ENCODE assay signal across 8 mouse cellular contexts in the genomic region with DNA sequence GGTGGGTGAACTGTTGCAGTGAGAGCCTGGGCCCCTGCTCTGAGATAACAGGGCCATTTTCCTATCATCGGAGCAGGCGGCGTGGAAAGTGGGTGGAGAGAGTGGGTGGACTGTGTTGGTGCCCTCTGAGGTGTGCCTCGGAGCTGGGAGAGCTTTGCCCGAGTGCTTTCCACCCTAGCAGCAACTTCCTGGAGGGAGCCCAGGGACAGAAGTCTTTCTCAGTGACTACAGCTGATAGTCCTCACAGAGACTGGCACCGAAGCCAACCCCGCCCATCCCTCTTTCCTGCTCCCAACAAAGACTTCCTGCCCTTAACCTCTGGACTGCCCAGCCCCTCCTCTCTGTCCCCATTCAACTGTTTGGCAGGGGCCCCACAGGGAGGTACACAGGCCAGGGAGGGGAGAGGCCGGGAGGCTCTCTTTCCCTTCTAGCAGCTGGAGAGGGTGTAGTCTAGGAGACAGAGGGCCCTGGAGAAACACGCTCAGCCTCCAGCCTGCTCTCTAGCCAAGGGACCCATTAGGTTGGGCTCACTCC. TPM values are rescaled to one million over a fixed set of nuclear protein-coding genes. Genes with fewer than 3 reads are reported as not detected.
DNase-seq lines count a peak whose midpoint lies in the region; ATAC-seq and TF ChIP-seq lines count a peak whose summit lies in the region.

No protein-coding gene starts in this region.

- peaks cover 22% of the 10 kb centered on the region for H3K4me1 ChIP-seq in intestine, embryonic 14.5 days (replicated peaks; ENCODE audit: control insufficient read depth, insufficient read depth, low read length)
- H3K4me1 ChIP-seq in midbrain, embryonic 10.5 days: peaks cover 94% of the 10 kb centered on the region
- H3K4me1 ChIP-seq in small intestine, adult 2 months (ENCODE audit: control insufficient read depth, insufficient read depth, insufficient read length, low read length): peaks cover 25% of the 10 kb centered on the region

- intact Hi-C loops in gastrocnemius, postnatal 36 days (cut with DNase I): loop anchor here (5.0 kb wide), 1 partner anchor 33 kb away; the partner anchor contains the start of genes Caskin2 and Tsen54
- intact Hi-C loops in left cerebral cortex, postnatal 36 days (cut with DNase I): loop anchor here (2.0 kb wide), 1 partner anchor 56 kb away; no protein-coding TSS in a partner anchor

- peak; percentile 96 for DNase-seq in adipocyte (ENCODE audit: low spot score)
- peak; percentile 79 for DNase-seq in embryo, embryonic 10 days (ENCODE audit: low spot score)
- DNase-seq in gastrocnemius, postnatal 36 days: peak; percentile 76 to 84
- peak; percentile 82 for DNase-seq in intestine, embryonic 14.5 days (ENCODE audit: low spot score)
- peak; percentile 40 to 48 for DNase-seq in left cerebral cortex, postnatal 36 days (ENCODE audit: low spot score in 2 of 2)
- peak; percentile 90 for DNase-seq in midbrain, embryonic 10.5 days (ENCODE audit: low spot score)
- no peak for DNase-seq in cerebellum, adult 9-10 months

- ATAC-seq in intestine, embryonic 14.5 days (replicated peaks; ENCODE audit: low FRiP score, low TSS enrichment, low read depth): peak; percentile 84

- 0 out of 2 replicates have a peak overlapping the region, but pooled peaks have one; percentile 5 for H3K9ac ChIP-seq in intestine, embryonic 14.5 days (ENCODE audit: low read length)

- H3K36me3 ChIP-seq in intestine, embryonic 14.5 days (ENCODE audit: control insufficient read depth, insufficient read depth, low read length): no peaks in the 10 kb centered on the region
- H3K36me3 ChIP-seq in midbrain, embryonic 10.5 days: peaks cover 6% of the 10 kb centered on the region; the same call in 1 of the 2 replicates
- H3K36me3 ChIP-seq in small intestine, adult 2 months (ENCODE audit: control insufficient read depth, insufficient read depth, low read length): no peaks in the 10 kb centered on the region

- H3K27me3 ChIP-seq in intestine, embryonic 14.5 days (replicated peaks; ENCODE audit: control insufficient read depth, insufficient read depth, low read length): no peaks in the 10 kb centered on the region
- 0 out of 2 replicates have a peak, but pooled peaks cover 12% of the 10 kb centered on the region for H3K27me3 ChIP-seq in midbrain, embryonic 10.5 days (ENCODE audit: low read depth, poor library complexity, severe bottlenecking)
- H3K27me3 ChIP-seq in small intestine, adult 2 months (ENCODE audit: control insufficient read depth, insufficient read depth, low read length): no peaks in the 10 kb centered on the region

- H3K4me2 ChIP-seq in intestine, embryonic 14.5 days (ENCODE audit: low read length): peak overlapping the region; percentile 35

- H3K9me3 ChIP-seq in intestine, embryonic 14.5 days (ENCODE audit: control insufficient read depth, low read length): no peaks in the 10 kb centered on the region
- H3K9me3 ChIP-seq in midbrain, embryonic 10.5 days (replicated peaks): no peaks in the 10 kb centered on the region

- TF ChIP-seq CTCF in small intestine, adult 2 months (IDR thresholded peaks at IDR 0.05; ENCODE audit: extremely low read depth, insufficient read length, insufficient replicate concordance, low read depth, low read length): no peak

- peak; percentile 39; the same call in 1 of the 2 replicates for TF ChIP-seq POLR2A in small intestine, adult 2 months (IDR thresholded peaks at IDR 0.05; ENCODE audit: low read depth, low read length)

- no peak overlapping the region for H3K4me3 ChIP-seq in intestine, embryonic 14.5 days (ENCODE audit: low read depth, low read length)
- peak overlapping the region; percentile 48 for H3K4me3 ChIP-seq in midbrain, embryonic 10.5 days
- H3K4me3 ChIP-seq in small intestine, adult 2 months (ENCODE audit: low read depth, low read length): no peak overlapping the region

- H3K27ac ChIP-seq in intestine, embryonic 14.5 days (ENCODE audit: low read depth): peak overlapping the region; percentile 84
- H3K27ac ChIP-seq in midbrain, embryonic 10.5 days (replicated peaks): peak overlapping the region; percentile 92
- peak overlapping the region; percentile 99 for H3K27ac ChIP-seq in small intestine, adult 2 months (ENCODE audit: insufficient read depth, low read depth, low read length)

- WGBS in intestine, embryonic 14.5 days: 9% methylated on average over 9 of the region's 9 CpGs
- WGBS in midbrain, embryonic 10.5 days: 7% methylated on average over 9 of the region's 9 CpGs
- 11% methylated on average over 9 of the region's 9 CpGs for WGBS in small intestine, adult 2 months

RNA-seq across cellular contexts. Expression of gene Tmem94, which starts 13.9 kb away (rescaled TPM):
- total RNA-seq in gastrocnemius, postnatal 36 days (2021): 10 to 100 TPM; 73.1 to 79.5 TPM
- 14.6 and 15.7 TPM in 2 replicates for polyA plus RNA-seq in intestine, embryonic 14.5 days (2014; fragmentation: Nextera tagmentation; extraction: Ambion mirVana)
- 10 to 100 TPM; 54.9 to 69.9 TPM for total RNA-seq in left cerebral cortex, postnatal 36 days (2021)
- 39.6 and 45.2 TPM in 2 replicates for polyA plus RNA-seq in midbrain, embryonic 10.5 days (2016; fragmentation: Nextera tagmentation; extraction: Ambion mirVana)
- 48.2 and 132 TPM in 2 replicates for polyA plus RNA-seq in small intestine, adult 2 months (2012; rRNA removed)

RNA-seq across cellular contexts. Expression of gene Caskin2, which starts 34.3 kb away (rescaled TPM):
- total RNA-seq in gastrocnemius, postnatal 36 days (2021): 10 to 100 TPM; 12.6 to 13.3 TPM
- 14.9 and 15.3 TPM in 2 replicates for polyA plus RNA-seq in intestine, embryonic 14.5 days (2014; fragmentation: Nextera tagmentation; extraction: Ambion mirVana)
- 10 to 100 TPM; 19.1 to 19.9 TPM for total RNA-seq in left cerebral cortex, postnatal 36 days (2021)
- polyA plus RNA-seq in midbrain, embryonic 10.5 days (2016; fragmentation: Nextera tagmentation; extraction: Ambion mirVana): 17.5 and 18.6 TPM in 2 replicates
- polyA plus RNA-seq in small intestine, adult 2 months (2012; rRNA removed): 26.1 and 52.6 TPM in 2 replicates

RNA-seq across cellular contexts. Expression of gene Tsen54, which starts 35.4 kb away (rescaled TPM):
- total RNA-seq in gastrocnemius, postnatal 36 days (2021): 1 to 10 TPM; 4.6 to 6.0 TPM
- 29.5 and 30.7 TPM in 2 replicates for polyA plus RNA-seq in intestine, embryonic 14.5 days (2014; fragmentation: Nextera tagmentation; extraction: Ambion mirVana)
- 10 to 100 TPM; 10.6 to 16.0 TPM for total RNA-seq in left cerebral cortex, postnatal 36 days (2021)
- polyA plus RNA-seq in midbrain, embryonic 10.5 days (2016; fragmentation: Nextera tagmentation; extraction: Ambion mirVana): 35.3 and 39.7 TPM in 2 replicates
- 24.3 and 40.8 TPM in 2 replicates for polyA plus RNA-seq in small intestine, adult 2 months (2012; rRNA removed)

RNA-seq across cellular contexts. Expression of gene Llgl2, which starts 44.7 kb away (rescaled TPM):
- 1 to 10 TPM; 6.5 to 9.9 TPM for total RNA-seq in gastrocnemius, postnatal 36 days (2021)
- polyA plus RNA-seq in intestine, embryonic 14.5 days (2014; fragmentation: Nextera tagmentation; extraction: Ambion mirVana): 46.3 and 59.2 TPM in 2 replicates
- 1 to 10 TPM; 2.6 to 3.9 TPM for total RNA-seq in left cerebral cortex, postnatal 36 days (2021)
- 5.5 and 5.9 TPM in 2 replicates for polyA plus RNA-seq in midbrain, embryonic 10.5 days (2016; fragmentation: Nextera tagmentation; extraction: Ambion mirVana)
- polyA plus RNA-seq in small intestine, adult 2 months (2012; rRNA removed): 140 and 268 TPM in 2 replicates
